Mouse (Mus musculus) adrenal gland, adult 8-10 months (tissue): ENCODE measurements at regions not wholly inside any gene's neighbourhood (a gene's known extent, or its start where the extent isn't known, plus 50 kb on each side); places are given as distances from the start of the nearest gene placed in this dataset.

Source experiments
- DNase-seq: peaks from one replicate; pipeline ENCODE4 v3.0.0; 2022

DNA sequence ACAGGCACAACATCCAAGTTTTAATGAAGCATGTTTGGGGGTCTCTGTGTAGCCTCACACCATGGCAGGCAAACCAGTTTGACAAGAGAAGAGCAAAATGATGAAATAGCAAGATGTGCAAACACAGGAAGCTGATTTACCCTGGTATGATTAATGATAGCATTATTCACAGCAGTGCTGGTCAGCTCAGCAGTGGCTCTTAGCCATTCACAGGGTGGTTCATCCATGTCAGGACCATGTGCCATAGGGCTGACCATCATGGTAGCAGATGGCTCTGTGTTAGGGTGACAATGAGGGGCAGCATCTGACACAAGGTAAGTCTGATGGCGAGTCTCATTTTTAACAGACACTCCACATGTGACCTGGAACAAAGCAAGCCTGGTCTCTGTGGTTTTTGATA, 443.1 kb upstream of the Arpp21 start:
- no peak for DNase-seq

DNA sequence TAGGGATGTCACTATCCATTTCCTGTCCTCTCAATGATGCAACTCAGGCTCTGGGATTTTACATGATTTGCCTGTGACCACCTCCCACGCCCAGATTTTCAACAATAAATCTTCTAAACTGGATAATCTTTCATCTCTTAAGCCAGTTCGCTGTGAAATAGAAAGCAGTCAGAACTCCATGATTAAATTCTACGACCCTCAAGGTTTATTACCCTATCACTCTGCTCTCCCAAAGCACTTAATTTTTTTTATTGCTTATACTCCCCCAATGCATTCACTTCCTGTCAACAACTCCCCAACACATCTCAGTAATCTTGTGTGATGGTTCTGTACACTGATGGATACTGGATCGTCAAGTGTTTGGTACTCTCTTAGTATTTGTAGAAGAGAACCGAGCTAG, 439.5 kb upstream of the Arpp21 start:
- DNase-seq: no peak
